Mouse (Mus musculus) naive thymus-derived CD4-positive, alpha-beta T cell, adult 2 months (primary cell): ENCODE measurements at regions not wholly inside any gene's neighbourhood (a gene's known extent, or its start where the extent isn't known, plus 50 kb on each side); places are given as distances from the start of the nearest gene placed in this dataset.

Experiments used
- DNase-seq: peaks from one replicate; pipeline ENCODE4 v3.0.0-alpha.2; 2011; ENCODE audit warnings: low read depth

GRCm38 (mm10) chr2:45747263-45748236 is 630.4 kb upstream of the Zeb2 start:
- no peak for DNase-seq

- DNase-seq: no peak
These were observed 629.4 kb upstream of the Zeb2 start for GRCm38 (mm10) chr2:45746606-45747005.

- DNase-seq: no peak
These were observed 619.1 kb upstream of the Zeb2 start for GRCm38 (mm10) chr2:45736278-45736677.

GRCm38 (mm10) chr2:45713997-45714396 is 596.8 kb upstream of the Zeb2 start:
- DNase-seq: no peak

- DNase-seq: no peak
These were observed 589.8 kb upstream of the Zeb2 start for GRCm38 (mm10) chr2:45707026-45707425.

- no peak for DNase-seq
These were observed 585.3 kb upstream of the Zeb2 start for GRCm38 (mm10) chr2:45702511-45702910.

GRCm38 (mm10) chr2:45700578-45700977 is 583.4 kb upstream of the Zeb2 start:
- DNase-seq: no peak

GRCm38 (mm10) chr2:45693291-45694020 is 576.3 kb upstream of the Zeb2 start:
- DNase-seq: no peak

- DNase-seq: no peak
These were observed 575.6 kb upstream of the Zeb2 start for GRCm38 (mm10) chr2:45692819-45693218.

- no peak for DNase-seq
These were observed 571.8 kb upstream of the Zeb2 start for GRCm38 (mm10) chr2:45688996-45689395.

- DNase-seq: no peak
These were observed 564.1 kb upstream of the Zeb2 start for GRCm38 (mm10) chr2:45681251-45681650.

GRCm38 (mm10) chr2:45679101-45679895 is 562.1 kb upstream of the Zeb2 start:
- DNase-seq: no peak

- no peak for DNase-seq
These were observed 561.5 kb upstream of the Zeb2 start for GRCm38 (mm10) chr2:45678685-45679084.

- DNase-seq: no peak
These were observed 558.6 kb upstream of the Zeb2 start for GRCm38 (mm10) chr2:45675776-45676175.

GRCm38 (mm10) chr2:45656011-45656410 is 538.8 kb upstream of the Zeb2 start:
- DNase-seq: no peak

GRCm38 (mm10) chr2:45654693-45655092 is 537.5 kb upstream of the Zeb2 start:
- DNase-seq: no peak

- DNase-seq: no peak
These were observed 535.8 kb upstream of the Zeb2 start for GRCm38 (mm10) chr2:45652977-45653376.

GRCm38 (mm10) chr2:45650271-45650985 is 533.2 kb upstream of the Zeb2 start:
- DNase-seq: no peak

- no peak for DNase-seq
These were observed 530.7 kb upstream of the Zeb2 start for GRCm38 (mm10) chr2:45647846-45648245.

GRCm38 (mm10) chr2:45630081-45630480 is 512.9 kb upstream of the Zeb2 start:
- no peak for DNase-seq

GRCm38 (mm10) chr2:45629616-45630015 is 512.4 kb upstream of the Zeb2 start:
- DNase-seq: no peak

GRCm38 (mm10) chr2:45623056-45623455 is 505.9 kb upstream of the Zeb2 start:
- DNase-seq: no peak
